Mouse (Mus musculus) CH12.LX (cell line): ENCODE results near the gene Tcl1b1.
"Not testable (repeated sequence)": the region's sequence is repeated elsewhere in the genome, so short reads cannot be mapped to it uniquely, and the experiment has no call there.

ENCODE experiments used
- IRF4 ChIP-seq: IDR thresholded peaks from 2 replicates; pipeline ENCODE4 v1.6.1; 2014; ENCODE audit warnings: low read depth, mild to moderate bottlenecking, inconsistent platforms, low read length, improper control_type of control experiment
- MXI1 ChIP-seq: IDR thresholded peaks from 2 replicates; pipeline ENCODE4 v1.6.1; 2011; ENCODE audit warnings: mild to moderate bottlenecking, low read depth, low read length, improper control_type of control experiment
- MYC ChIP-seq: IDR thresholded peaks from 2 replicates; pipeline ENCODE4 v1.6.1; 2011; ENCODE audit warnings: low read depth, mild to moderate bottlenecking, improper control_type of control experiment, low read length
- NELFE ChIP-seq: IDR thresholded peaks from 2 replicates; pipeline ENCODE4 v1.6.1; 2011; ENCODE audit warnings: low read depth, low read length, improper control_type of control experiment
- POLR2A ChIP-seq: IDR thresholded peaks from 2 replicates; pipeline ENCODE4 v1.6.1; 2011; ENCODE audit warnings: low read depth, mild to moderate bottlenecking, improper control_type of control experiment, low read length
- SMC3 ChIP-seq: IDR thresholded peaks from 2 replicates; pipeline ENCODE4 v1.6.1; 2011; ENCODE audit warnings: low read depth, low read length, improper control_type of control experiment

DNA sequence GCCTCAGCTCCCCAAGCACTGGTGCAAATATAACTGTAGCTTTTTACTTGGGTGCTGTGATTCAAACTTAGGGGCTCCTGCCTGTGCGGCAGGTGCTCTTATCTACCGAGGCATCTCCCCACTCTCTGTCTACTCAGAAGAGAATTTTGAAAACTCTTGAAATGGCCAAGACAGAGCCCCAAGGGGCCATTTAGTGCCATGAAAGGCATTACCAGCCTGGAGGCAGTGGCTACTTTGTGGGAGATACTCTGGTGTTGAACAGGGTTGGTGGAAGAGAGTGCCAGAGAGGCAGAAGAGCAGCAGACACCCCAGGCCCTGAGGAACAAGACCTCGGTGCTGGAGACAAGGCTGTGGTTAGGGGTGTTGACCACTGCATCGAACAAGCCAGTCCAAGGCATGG lies 24.7 kb upstream of the Tcl1b1 start:
- not testable (repeated sequence) for TF ChIP-seq MXI1, IRF4, NELFE, SMC3, POLR2A, MYC
